Mouse (Mus musculus) midbrain, embryonic 12.5 days (tissue): ENCODE measurements around the gene Fshr. TPM values are rescaled to one million over a fixed set of nuclear protein-coding genes. Genes with fewer than 3 reads are reported as not detected.

Source experiments
- ATAC-seq: fragments of 200-750 bp; cut with Nextera tagmentation; 2 replicates; pipeline ENCODE4 v1.8.0; 2017; ENCODE audit warnings: low read depth, moderate TSS enrichment, moderate library complexity; ENCODE audit not compliant: low FRiP score
- H3K27ac ChIP-seq: fragments of 300-500 bp; sonication (generic); replicated peaks from 2 replicates; pipeline ENCODE4 v1.5.1; 2016; ENCODE audit warnings: mild to moderate bottlenecking
- H3K27me3 ChIP-seq: fragments of 300-500 bp; sonication (generic); 2 replicates; pipeline ENCODE4 v1.6.1; 2016; ENCODE audit warnings: mild to moderate bottlenecking
- H3K36me3 ChIP-seq: fragments of 300-500 bp; sonication (generic); 2 replicates; pipeline ENCODE4 v1.6.1; 2016
- H3K4me1 ChIP-seq: fragments of 300-500 bp; sonication (generic); 2 replicates; pipeline ENCODE4 v1.6.1; 2016
- H3K4me2 ChIP-seq: fragments of 300-500 bp; sonication (generic); replicated peaks from 2 replicates; pipeline ENCODE4 v1.6.1; 2016; ENCODE audit warnings: mild to moderate bottlenecking, moderate library complexity
- H3K4me3 ChIP-seq: fragments of 300-500 bp; sonication (generic); 2 replicates; pipeline ENCODE4 v1.5.1; 2016; ENCODE audit warnings: mild to moderate bottlenecking
- H3K9ac ChIP-seq: fragments of 300-500 bp; sonication (generic); replicated peaks from 2 replicates; pipeline ENCODE4 v1.6.1; 2016; ENCODE audit warnings: mild to moderate bottlenecking, moderate library complexity
- H3K9me3 ChIP-seq: fragments of 300-500 bp; sonication (generic); 2 replicates; pipeline ENCODE4 v1.6.1; 2016; ENCODE audit warnings: mild to moderate bottlenecking
- WGBS: fragments of 180-500 bp; shearing (Covaris S2); methylation state at CpG from one replicate; pipeline ENCODE4 v1.1.7; 2016; 5-methylcytosine and 5-hydroxymethylcytosine counted together
- polyA plus RNA-seq: library from polyadenylated mRNA; unstranded; fragments of >200 nt; fragmentation: Nextera tagmentation; extraction: Ambion mirVana; gene quantifications from 2 replicates; pipeline ENCODE4 v1.2.1, GENCODE M21; 2016

The Fshr gene
- polyA plus RNA-seq, 1 experiment from 2014 or later, result not detected

- Histone ChIP-seq H3K4me1 (peaks cover 25% of the 10 kb centered on the region), H3K4me3 (no peak overlapping the region), H3K27me3 (no peaks in the 10 kb centered on the region), H3K9ac (no peak overlapping the region), H3K4me2 (peak overlapping the region; percentile 22), H3K9me3 (peaks cover 5% of the 10 kb centered on the region; the same call in 1 of the 2 replicates), H3K27ac (peak overlapping the region; percentile 75), H3K36me3 (no peaks in the 10 kb centered on the region)
- peak; percentile 91 for ATAC-seq
- 4% methylated on average over 4 of the region's 4 CpGs for WGBS
Observed at GRCm38 (mm10) chr17:88938153-88938681, 262.3 kb downstream of the Fshr start.

- no peaks in the 10 kb centered on the region for H3K27me3 ChIP-seq
- peaks cover 25% of the 10 kb centered on the region for H3K4me1 ChIP-seq
- peaks cover 5% of the 10 kb centered on the region; the same call in 1 of the 2 replicates for H3K9me3 ChIP-seq
- no peak overlapping the region for H3K9ac ChIP-seq
- H3K4me2 ChIP-seq, result peak overlapping the region; percentile 22
- 4% methylated on average over 7 of the region's 7 CpGs for WGBS
- peak overlapping the region; percentile 75 for H3K27ac ChIP-seq
- no peak overlapping the region for H3K4me3 ChIP-seq
- peak; percentile 98 for ATAC-seq
- no peaks in the 10 kb centered on the region for H3K36me3 ChIP-seq
Observed at GRCm38 (mm10) chr17:88937341-88938152, 262.9 kb downstream of the Fshr start.

DNA sequence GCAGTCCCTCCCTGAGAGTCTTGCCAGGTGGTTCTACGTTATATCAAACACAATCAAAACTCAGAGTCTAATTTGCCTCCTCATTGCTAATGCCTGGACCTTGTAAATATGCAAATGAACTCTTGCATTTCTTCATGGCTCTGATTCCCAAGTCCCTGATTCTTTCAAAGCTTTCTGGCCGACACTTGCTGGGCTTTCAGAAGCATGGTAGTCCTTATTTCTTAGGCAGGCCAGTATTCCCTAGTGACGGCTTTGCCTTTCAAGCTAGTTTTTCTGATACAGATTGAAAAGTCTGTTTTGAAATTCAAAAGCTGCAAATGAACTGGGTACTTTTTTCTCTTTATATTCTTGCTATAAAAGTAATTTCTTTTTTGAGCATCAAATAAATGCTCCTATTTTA, 263.5 kb downstream of the Fshr start:
- Histone ChIP-seq H3K27ac (peak overlapping the region; percentile 75), H3K4me1 (peaks cover 25% of the 10 kb centered on the region), H3K4me3 (no peak overlapping the region), H3K9ac (no peak overlapping the region), H3K27me3 (no peaks in the 10 kb centered on the region), H3K36me3 (no peaks in the 10 kb centered on the region), H3K4me2 (no peak overlapping the region), H3K9me3 (no peaks in the 10 kb centered on the region)
- 21% methylated on average over 3 of the region's 3 CpGs for WGBS
- ATAC-seq, result no peak
